14 mouse cellular contexts compared by ENCODE assay signal in genomic region chrX:93016391-93016790, GRCm38 (mm10).
DNase-seq lines count a peak whose midpoint lies in the region; ATAC-seq and TF ChIP-seq lines count a peak whose summit lies in the region.
"Had no signal": no experiment of that assay in that cellular context is flagged by ENCODE, and none has a peak within 500 bp of the region (broad histone marks: within the 10 kb centered on the region; RNA-seq: fewer than 3 reads in every experiment).

No protein-coding gene starts in this region.

- peak; percentile 89 for ATAC-seq in lung, embryonic 16.5 days (ENCODE audit: low read depth)
- peak; percentile 71 for ATAC-seq in kidney, postnatal 0 days (replicated peaks; ENCODE audit: low FRiP score, low read depth)
- peak; percentile 50; the same call in 1 of the 2 replicates for ATAC-seq in stomach, embryonic 15.5 days (ENCODE audit: insufficient read depth, low FRiP score, low read depth)

- no peak overlapping the region for H3K27ac ChIP-seq in lung, embryonic 16.5 days (ENCODE audit: low read length)
- H3K27ac ChIP-seq in kidney, postnatal 0 days, result no peak overlapping the region
- no peak overlapping the region for H3K27ac ChIP-seq in stomach, embryonic 15.5 days
- H3K27ac ChIP-seq: embryonic facial prominence, embryonic 13.5 days; hindbrain, embryonic 10.5 days; limb, embryonic 12.5 days; liver, embryonic 15.5 days; midbrain, embryonic 10.5 days had no signal

- H3K4me2 ChIP-seq in lung, embryonic 16.5 days (ENCODE audit: low read depth, low read length), result no peak overlapping the region
- H3K4me2 ChIP-seq in kidney, postnatal 0 days (ENCODE audit: low read length), result no peak overlapping the region
- H3K4me2 ChIP-seq in stomach, embryonic 15.5 days, result no peak overlapping the region
- H3K4me2 ChIP-seq: embryonic facial prominence, embryonic 13.5 days; limb, embryonic 12.5 days; liver, embryonic 15.5 days had no signal

- no peak for TF ChIP-seq POLR2A in lung, adult 2 months (IDR thresholded peaks at IDR 0.05; ENCODE audit: borderline replicate concordance, extremely low read depth, low read depth, low read length)

- H3K4me3 ChIP-seq in lung, embryonic 16.5 days (ENCODE audit: low read length), result no peak overlapping the region
- no peak overlapping the region for H3K4me3 ChIP-seq in lung, adult 2 months (replicated peaks; ENCODE audit: extremely low read depth, low read depth, low read length)
- no peak overlapping the region for H3K4me3 ChIP-seq in kidney, postnatal 0 days (replicated peaks; ENCODE audit: low read depth, low read length)
- H3K4me3 ChIP-seq in stomach, embryonic 15.5 days (replicated peaks), result no peak overlapping the region
- H3K4me3 ChIP-seq: embryonic facial prominence, embryonic 13.5 days; hindbrain, embryonic 10.5 days; limb, embryonic 12.5 days; liver, embryonic 15.5 days; midbrain, embryonic 10.5 days had no signal

- no peak for TF ChIP-seq CTCF in lung, adult 2 months (IDR thresholded peaks at IDR 0.05; ENCODE audit: insufficient read depth, low read length)
- TF ChIP-seq CTCF in kidney, postnatal 0 days (IDR thresholded peaks at IDR 0.05; ENCODE audit: low read depth), result no peak

- H3K9me3 ChIP-seq in lung, embryonic 16.5 days (ENCODE audit: control insufficient read depth, low read length), result no peaks in the 10 kb centered on the region
- no peaks in the 10 kb centered on the region for H3K9me3 ChIP-seq in kidney, postnatal 0 days (replicated peaks; ENCODE audit: low read length)
- H3K9me3 ChIP-seq in stomach, embryonic 15.5 days, result no peaks in the 10 kb centered on the region
- H3K9me3 ChIP-seq: embryonic facial prominence, embryonic 13.5 days; hindbrain, embryonic 10.5 days; limb, embryonic 12.5 days; liver, embryonic 15.5 days had no signal

- WGBS in lung, embryonic 16.5 days, result 54% methylated on average over 3 of the region's 3 CpGs
- 74% methylated on average over 3 of the region's 3 CpGs for whole genome bisulfite sequencing in lung, adult 2 months
- WGBS in kidney, postnatal 0 days, result 59% methylated on average over 3 of the region's 3 CpGs
- 56% methylated on average over 3 of the region's 3 CpGs for WGBS in stomach, embryonic 15.5 days

- DNase-seq in lung, adult 2 months, result no peak
- DNase-seq in heart, postnatal 4 days, result peak; percentile 13
- DNase-seq in kidney, postnatal 0 days (ENCODE audit: low spot score), result peak; percentile 75
- no peak for DNase-seq in right cerebral cortex, postnatal 4 days
- no peak for DNase-seq in left cerebral cortex, postnatal 14 days (ENCODE audit: low spot score in 2 of 2)
- DNase-seq: right cerebral cortex, postnatal 25 days; thymus, postnatal 4 days had no signal

- no peaks in the 10 kb centered on the region for H3K36me3 ChIP-seq in lung, embryonic 16.5 days (ENCODE audit: control insufficient read depth, insufficient read depth, low read length)
- no peaks in the 10 kb centered on the region for H3K36me3 ChIP-seq in kidney, postnatal 0 days (ENCODE audit: insufficient read depth, low read length)
- no peaks in the 10 kb centered on the region for H3K36me3 ChIP-seq in stomach, embryonic 15.5 days
- H3K36me3 ChIP-seq: embryonic facial prominence, embryonic 13.5 days; hindbrain, embryonic 10.5 days; limb, embryonic 12.5 days; liver, embryonic 15.5 days; midbrain, embryonic 10.5 days had no signal

- no peaks in the 10 kb centered on the region for H3K4me1 ChIP-seq in lung, embryonic 16.5 days (replicated peaks; ENCODE audit: control insufficient read depth, insufficient read depth, low read length)
- H3K4me1 ChIP-seq in lung, adult 2 months (ENCODE audit: control insufficient read depth, insufficient read depth, low read length), result no peaks in the 10 kb centered on the region
- H3K4me1 ChIP-seq in kidney, postnatal 0 days (replicated peaks; ENCODE audit: insufficient read depth, low read length), result no peaks in the 10 kb centered on the region
- H3K4me1 ChIP-seq in stomach, embryonic 15.5 days, result no peaks in the 10 kb centered on the region
- H3K4me1 ChIP-seq: embryonic facial prominence, embryonic 13.5 days; hindbrain, embryonic 10.5 days; limb, embryonic 12.5 days; liver, embryonic 15.5 days; midbrain, embryonic 10.5 days had no signal

- intact Hi-C loops in left cerebral cortex, postnatal 14 days (cut with DNase I), result no loop called here

- no peaks in the 10 kb centered on the region for H3K27me3 ChIP-seq in lung, embryonic 16.5 days (ENCODE audit: control insufficient read depth, insufficient read depth, low read depth, low read length)
- H3K27me3 ChIP-seq in kidney, postnatal 0 days (ENCODE audit: insufficient read depth, low read length), result no peaks in the 10 kb centered on the region
- H3K27me3 ChIP-seq in stomach, embryonic 15.5 days (replicated peaks), result no peaks in the 10 kb centered on the region
- H3K27me3 ChIP-seq: embryonic facial prominence, embryonic 13.5 days; limb, embryonic 12.5 days; liver, embryonic 15.5 days had no signal

- no peak overlapping the region for H3K9ac ChIP-seq in lung, embryonic 16.5 days (ENCODE audit: low read length)
- H3K9ac ChIP-seq in kidney, postnatal 0 days (ENCODE audit: low read depth, low read length), result no peak overlapping the region
- no peak overlapping the region for H3K9ac ChIP-seq in stomach, embryonic 15.5 days
- H3K9ac ChIP-seq: embryonic facial prominence, embryonic 13.5 days; limb, embryonic 12.5 days; liver, embryonic 15.5 days had no signal

Comparison
In these comparisons a context has a peak if more than half of its experiments do, and no peak if none do; other contexts are left out.
1. DNase-seq: peak in heart, postnatal 4 days (single experiment) and kidney, postnatal 0 days (single experiment); none in lung, adult 2 months (single experiment), right cerebral cortex, postnatal 4 days (single experiment) and left cerebral cortex, postnatal 14 days (0 of 2).
2. Peak in every context shown above with its lines, with median percentiles within 50 percentile points of each other: ATAC-seq.